Mouse (Mus musculus): Measurements from ENCODE around the gene 4930572O03Rik.
"Not testable (repeated sequence)": the region's sequence is repeated elsewhere in the genome, so short reads cannot be mapped to it uniquely, and the experiment has no call there.

4930572O03Rik gene

GRCm38 (mm10) chr5:15656959-15657358, at the start of gene 4930572O03Rik:
TSS of gene 4930572O03Rik (minus strand) at chr5:15657059.
- not testable (repeated sequence) for DNase-seq (ENCODE audit: low spot score in 2 of 2)

GRCm38 (mm10) chr5:15702891-15703290, 46.0 kb upstream of the 4930572O03Rik start:
- not testable (repeated sequence) for DNase-seq (ENCODE audit: low spot score in 2 of 2)

GRCm38 (mm10) chr5:15697719-15698118, 40.9 kb upstream of the 4930572O03Rik start:
- not testable (repeated sequence) for DNase-seq (ENCODE audit: low spot score in 2 of 2)

DNA sequence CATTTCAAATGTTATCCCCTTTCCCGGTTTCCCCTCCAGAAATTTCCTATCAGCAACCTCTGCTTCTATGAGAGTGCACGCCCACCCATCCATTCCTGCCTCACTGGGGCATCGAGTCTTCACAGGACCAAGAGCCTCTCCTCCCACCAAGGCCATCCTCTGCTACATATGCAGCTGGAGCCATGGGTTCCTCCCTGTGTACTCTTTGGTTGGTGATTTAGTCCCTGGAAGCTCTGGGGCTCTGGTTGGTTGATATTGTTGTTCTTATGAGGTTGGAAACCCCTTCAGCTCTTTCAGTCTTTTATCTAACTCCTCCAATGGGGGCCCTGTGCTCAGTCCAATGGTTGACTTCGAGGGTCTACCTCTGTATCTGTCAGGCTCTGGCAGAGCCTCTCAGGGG, 35.0 kb upstream of the 4930572O03Rik start:
- not testable (repeated sequence) for DNase-seq (ENCODE audit: low spot score in 2 of 2)

DNA sequence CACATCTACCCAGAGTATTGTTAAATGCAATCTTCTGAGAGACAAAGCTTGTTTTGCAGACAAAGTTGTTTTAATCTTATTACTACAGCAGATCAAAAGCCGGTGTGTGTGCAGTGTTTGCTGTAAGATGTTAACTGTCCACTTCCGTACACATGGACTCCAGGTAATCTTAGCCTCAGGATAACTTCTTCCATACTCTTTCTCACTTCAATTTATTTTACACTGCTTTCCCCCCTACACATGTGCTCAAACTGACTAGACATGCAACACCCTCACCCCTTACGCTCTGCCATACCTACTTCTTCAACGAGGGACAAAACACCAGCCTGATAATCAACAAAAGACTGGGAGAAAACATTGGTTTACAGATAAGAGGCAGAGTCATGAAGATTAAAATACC, 34.0 kb upstream of the 4930572O03Rik start:
- not testable (repeated sequence) for DNase-seq (ENCODE audit: low spot score in 2 of 2)

GRCm38 (mm10) chr5:15689659-15690213, 32.9 kb upstream of the 4930572O03Rik start:
- DNase-seq (ENCODE audit: low spot score in 2 of 2) = not testable (repeated sequence)

GRCm38 (mm10) chr5:15688874-15689658, 32.2 kb upstream of the 4930572O03Rik start:
- DNase-seq (ENCODE audit: low spot score in 2 of 2) = not testable (repeated sequence)

DNA sequence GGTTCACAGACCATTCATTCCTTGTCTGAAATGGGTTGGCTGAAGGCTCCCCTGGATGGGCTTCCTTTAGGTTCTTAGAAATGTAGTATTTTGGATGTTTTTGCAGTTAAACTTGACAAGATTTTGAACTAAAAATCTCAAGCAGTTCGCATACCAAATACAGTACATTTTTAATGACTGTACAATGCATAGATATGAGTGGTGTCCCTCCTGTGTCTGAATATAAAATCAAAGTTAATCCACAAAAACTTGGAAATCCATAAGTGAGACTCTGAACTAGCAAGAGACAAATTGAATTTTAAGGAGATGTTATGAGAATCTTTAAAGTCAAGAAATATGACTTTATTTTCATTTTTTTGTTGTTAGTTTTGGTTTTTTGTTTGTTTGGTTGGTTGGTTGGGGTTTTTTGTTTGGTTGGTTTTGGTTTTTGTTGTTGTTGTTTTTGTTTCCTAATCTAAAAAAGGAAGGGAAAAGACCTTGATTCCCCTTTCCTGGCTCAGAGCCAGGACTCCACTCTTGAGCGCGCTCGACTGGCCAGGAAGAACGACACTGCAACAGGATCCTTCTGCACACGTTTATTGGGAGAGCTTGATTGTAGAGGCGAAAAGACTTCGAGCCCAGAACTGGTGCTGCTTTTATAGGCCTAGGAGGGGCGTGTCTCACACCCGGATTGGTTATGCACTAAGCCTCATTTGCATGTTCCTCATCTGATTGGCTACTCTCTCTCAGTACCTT, 24.6 kb upstream of the 4930572O03Rik start:
- DNase-seq (ENCODE audit: low spot score in 2 of 2) = not testable (repeated sequence)

GRCm38 (mm10) chr5:15679980-15680949, 23.4 kb upstream of the 4930572O03Rik start:
- not testable (repeated sequence) for DNase-seq (ENCODE audit: low spot score in 2 of 2)

- not testable (repeated sequence) for DNase-seq (ENCODE audit: low spot score in 2 of 2)
These were observed 22.0 kb upstream of the 4930572O03Rik start for GRCm38 (mm10) chr5:15678907-15679306.

- not testable (repeated sequence) for DNase-seq (ENCODE audit: low spot score in 2 of 2)
These were observed 20.9 kb upstream of the 4930572O03Rik start for GRCm38 (mm10) chr5:15677750-15678149.

DNA sequence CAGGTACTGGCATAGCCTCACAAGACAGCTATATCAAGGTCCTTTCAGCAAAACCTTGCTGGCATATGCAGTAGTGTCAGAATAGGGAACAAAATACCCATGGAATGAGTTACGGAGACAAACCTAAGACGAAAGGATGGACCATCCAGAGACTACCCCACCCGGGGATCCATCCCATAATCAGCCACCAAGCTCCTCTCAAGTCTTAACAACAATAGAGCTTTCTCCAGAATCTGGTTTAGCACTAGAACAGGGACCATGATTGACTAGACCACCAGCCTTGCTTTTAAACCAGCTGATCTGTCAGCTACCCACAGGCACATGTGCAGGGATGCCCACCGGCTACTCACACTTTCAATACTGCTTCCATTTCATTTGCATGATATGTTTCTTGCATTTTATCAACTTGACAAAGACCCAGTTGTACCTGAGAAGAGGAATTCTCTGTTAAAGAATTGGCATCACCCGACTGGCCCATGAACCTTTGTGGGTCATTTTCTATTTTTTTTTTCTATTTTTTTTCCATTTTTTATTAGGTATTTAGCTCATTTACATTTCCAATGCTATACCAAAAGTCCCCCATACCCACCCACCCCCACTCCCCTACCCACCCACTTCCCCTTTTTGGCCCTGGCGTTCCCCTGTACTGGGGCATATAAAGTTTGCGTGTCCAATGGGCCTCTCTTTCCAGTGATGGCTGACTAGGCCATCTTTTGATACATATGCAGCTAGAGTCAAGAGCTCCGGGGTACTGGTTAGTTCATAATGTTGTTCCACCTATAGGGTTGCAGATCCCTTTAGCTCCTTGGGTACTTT, 17.8 kb upstream of the 4930572O03Rik start:
- not testable (repeated sequence) for DNase-seq (ENCODE audit: low spot score in 2 of 2)

GRCm38 (mm10) chr5:15673989-15674388, 17.1 kb upstream of the 4930572O03Rik start:
- DNase-seq (ENCODE audit: low spot score in 2 of 2) = not testable (repeated sequence)

- not testable (repeated sequence) for DNase-seq (ENCODE audit: low spot score in 2 of 2)
These were observed 13.9 kb upstream of the 4930572O03Rik start for GRCm38 (mm10) chr5:15670789-15671188.

- DNase-seq (ENCODE audit: low spot score in 2 of 2) = not testable (repeated sequence)
These were observed 7.0 kb upstream of the 4930572O03Rik start for GRCm38 (mm10) chr5:15663847-15664246.

DNA sequence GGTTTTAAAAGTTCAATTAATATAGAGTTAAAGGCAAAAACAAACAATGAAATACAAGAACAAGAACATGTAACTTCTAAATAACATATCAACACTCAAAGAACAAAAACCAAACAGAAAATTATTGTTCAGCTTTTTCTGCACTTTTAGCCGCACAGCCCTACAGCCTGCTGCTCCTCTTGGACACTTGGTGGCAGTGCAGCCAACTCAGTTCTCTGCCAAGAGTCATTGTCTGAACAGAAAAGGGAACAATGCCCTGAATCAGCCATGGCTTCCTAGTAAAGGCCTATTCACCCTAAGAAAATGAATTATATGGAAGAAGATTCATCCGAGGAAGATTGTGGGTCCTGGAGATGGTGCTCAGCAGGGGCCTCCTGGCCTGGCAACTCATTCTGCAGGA, 4.5 kb downstream of the 4930572O03Rik start:
- not testable (repeated sequence) for DNase-seq (ENCODE audit: low spot score in 2 of 2)

DNA sequence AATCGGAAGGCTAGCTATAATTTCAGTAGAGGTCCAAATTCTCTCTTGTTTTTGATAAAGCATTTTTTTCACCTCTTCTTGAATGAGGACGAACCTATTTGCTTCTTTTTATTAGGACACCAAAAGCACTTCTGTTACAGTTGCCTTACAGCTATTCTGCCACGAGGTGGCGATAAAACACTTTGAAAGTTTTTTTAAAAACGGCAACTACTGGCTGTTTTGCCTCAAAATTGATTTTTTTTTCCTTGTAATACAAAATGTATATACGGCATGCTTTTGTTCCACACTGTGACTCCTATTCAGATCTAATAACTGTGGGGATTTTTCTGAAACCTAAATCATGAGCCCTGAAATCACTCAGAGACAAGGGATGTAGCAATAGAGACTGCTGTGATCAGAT, 11.2 kb downstream of the 4930572O03Rik start:
- not testable (repeated sequence) for DNase-seq (ENCODE audit: low spot score in 2 of 2)

DNA sequence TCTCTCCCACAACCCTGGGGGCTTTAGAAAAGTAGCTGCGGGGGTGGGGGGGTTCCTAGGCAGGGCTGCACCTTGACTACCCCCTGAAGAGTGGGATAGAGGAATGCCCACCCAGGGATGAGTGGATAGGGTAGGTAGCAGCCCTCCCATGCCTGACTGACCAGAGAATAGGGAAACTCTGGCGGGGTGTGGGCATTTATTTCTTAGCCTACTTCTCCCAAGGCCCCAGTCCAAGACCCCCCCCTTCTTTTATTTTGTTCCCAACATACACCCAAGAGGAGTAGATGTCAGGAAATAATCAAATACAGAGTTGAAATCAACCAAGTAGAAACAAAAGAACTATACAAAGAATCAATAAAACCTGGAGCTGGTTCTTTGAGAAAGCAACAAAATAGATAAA, 19.2 kb downstream of the 4930572O03Rik start:
- not testable (repeated sequence) for DNase-seq (ENCODE audit: low spot score in 2 of 2)

DNA sequence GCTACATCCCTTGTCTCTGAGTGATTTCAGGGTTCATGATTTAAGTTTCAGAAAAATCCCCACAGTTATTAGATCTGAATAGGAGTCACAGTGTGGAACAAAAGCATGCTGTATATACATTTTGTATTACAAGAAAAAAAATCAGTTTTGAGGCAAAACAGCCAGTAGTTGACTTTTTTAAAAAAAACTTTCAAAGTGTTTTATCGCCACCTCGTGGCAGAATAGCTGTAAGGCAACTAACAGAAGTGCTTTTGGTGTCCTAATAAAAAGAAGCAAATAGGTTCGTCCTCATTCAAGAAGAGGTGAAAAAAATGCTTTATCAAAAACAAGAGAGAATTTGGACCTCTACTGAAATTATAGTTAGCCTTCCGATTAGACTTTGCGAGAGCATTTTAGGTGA, 26.8 kb downstream of the 4930572O03Rik start:
- not testable (repeated sequence) for DNase-seq (ENCODE audit: low spot score in 2 of 2)

DNA sequence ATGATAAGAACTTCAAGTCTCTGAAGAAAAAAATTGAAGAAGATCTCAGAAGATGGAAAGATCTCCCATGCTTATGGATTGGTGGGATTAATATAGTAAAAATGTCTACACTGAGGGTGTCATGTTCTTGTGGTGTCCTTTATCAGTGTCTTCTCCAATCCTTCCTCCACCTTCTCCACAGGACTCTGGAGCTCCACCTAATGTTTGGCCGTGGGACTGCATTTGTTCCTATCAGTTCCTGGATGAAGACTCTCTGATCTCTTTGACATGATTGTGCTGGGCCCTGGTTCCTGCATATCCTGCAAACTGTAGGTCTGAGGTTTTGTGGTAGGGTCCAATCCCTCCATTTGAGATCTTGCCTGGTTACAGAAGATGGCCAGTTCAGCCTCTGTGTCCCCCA, 28.7 kb downstream of the 4930572O03Rik start:
- DNase-seq (ENCODE audit: low spot score in 2 of 2) = peak in 1 of 2 experiments; percentile 15

Data from spleen, postnatal 10 days (tissue).